Mouse (Mus musculus): ENCODE measurements at regions not wholly inside any gene's neighbourhood (a gene's known extent, or its start where the extent isn't known, plus 50 kb on each side); places are given as distances from the start of the nearest gene placed in this dataset.

- Histone ChIP-seq H3K36me3 (ENCODE audit: insufficient read depth, low read length) (no peaks in the 10 kb centered on the region), H3K9ac (replicated peaks; ENCODE audit: low read length) (no peak overlapping the region), H3K9me3 (ENCODE audit: low read length) (0 out of 2 replicates have a peak, but pooled peaks cover 3% of the 10 kb centered on the region), H3K27ac (ENCODE audit: low read length) (no peak overlapping the region), H3K27me3 (ENCODE audit: insufficient read depth, low read length) (no peaks in the 10 kb centered on the region), H3K4me2 (replicated peaks; ENCODE audit: low read depth, low read length) (no peak overlapping the region), H3K4me3 (ENCODE audit: low read length) (no peak overlapping the region), H3K4me1 (ENCODE audit: insufficient read depth, low read length) (no peaks in the 10 kb centered on the region)
- 53% methylated on average over 9 of the region's 9 CpGs for WGBS
- no peak for ATAC-seq (ENCODE audit: low FRiP score, low TSS enrichment)
These were observed 91.7 kb upstream of the Pcbd1 start for GRCm38 (mm10) chr10:60997393-60997792.

GRCm38 (mm10) chr10:60995908-60996640, 93.1 kb upstream of the Pcbd1 start:
- H3K4me3 ChIP-seq (ENCODE audit: low read length), result no peak overlapping the region
- no peak for ATAC-seq (ENCODE audit: low FRiP score, low TSS enrichment)
- no peak overlapping the region for H3K4me2 ChIP-seq (replicated peaks; ENCODE audit: low read depth, low read length)
- H3K27me3 ChIP-seq (ENCODE audit: insufficient read depth, low read length), result no peaks in the 10 kb centered on the region
- no peak overlapping the region for H3K27ac ChIP-seq (ENCODE audit: low read length)
- H3K36me3 ChIP-seq (ENCODE audit: insufficient read depth, low read length), result no peaks in the 10 kb centered on the region
- no peak overlapping the region for H3K9ac ChIP-seq (replicated peaks; ENCODE audit: low read length)
- H3K9me3 ChIP-seq (ENCODE audit: low read length), result no peaks in the 10 kb centered on the region
- WGBS, result 78% methylated on average over 9 of the region's 9 CpGs
- no peaks in the 10 kb centered on the region for H3K4me1 ChIP-seq (ENCODE audit: insufficient read depth, low read length)

- H3K27me3 ChIP-seq (ENCODE audit: insufficient read depth, low read length), result no peaks in the 10 kb centered on the region; the same call in 1 of the 2 replicates
- ATAC-seq (ENCODE audit: low FRiP score, low TSS enrichment), result no peak
- H3K27ac ChIP-seq (ENCODE audit: low read length), result no peak overlapping the region
- H3K9ac ChIP-seq (replicated peaks; ENCODE audit: low read length), result no peak overlapping the region
- 14% methylated on average over 10 of the region's 10 CpGs for WGBS
- H3K9me3 ChIP-seq (ENCODE audit: low read length), result no peaks in the 10 kb centered on the region
- H3K4me1 ChIP-seq (ENCODE audit: insufficient read depth, low read length), result peaks cover 7% of the 10 kb centered on the region; the same call in 1 of the 2 replicates
- no peak overlapping the region for H3K4me2 ChIP-seq (replicated peaks; ENCODE audit: low read depth, low read length)
- no peak overlapping the region for H3K4me3 ChIP-seq (ENCODE audit: low read length)
- no peaks in the 10 kb centered on the region for H3K36me3 ChIP-seq (ENCODE audit: insufficient read depth, low read length)
These were observed 104.0 kb upstream of the Pcbd1 start for GRCm38 (mm10) chr10:60985109-60985576.

GRCm38 (mm10) chr10:60981770-60982169, 107.4 kb upstream of the Pcbd1 start:
- H3K27me3 ChIP-seq (ENCODE audit: insufficient read depth, low read length), result no peaks in the 10 kb centered on the region; the same call in 1 of the 2 replicates
- no peak overlapping the region for H3K4me3 ChIP-seq (ENCODE audit: low read length)
- no peak overlapping the region for H3K4me2 ChIP-seq (replicated peaks; ENCODE audit: low read depth, low read length)
- WGBS, result 21% methylated on average over 6 of the region's 6 CpGs
- no peak overlapping the region for H3K27ac ChIP-seq (ENCODE audit: low read length)
- no peaks in the 10 kb centered on the region for H3K36me3 ChIP-seq (ENCODE audit: insufficient read depth, low read length)
- ATAC-seq (ENCODE audit: low FRiP score, low TSS enrichment), result peak; percentile 75
- H3K9me3 ChIP-seq (ENCODE audit: low read length), result no peaks in the 10 kb centered on the region
- no peak overlapping the region for H3K9ac ChIP-seq (replicated peaks; ENCODE audit: low read length)
- H3K4me1 ChIP-seq (ENCODE audit: insufficient read depth, low read length), result peaks cover 13% of the 10 kb centered on the region; the same call in 1 of the 2 replicates

GRCm38 (mm10) chr10:60973615-60974014, 115.5 kb upstream of the Pcbd1 start:
- no peaks in the 10 kb centered on the region for H3K36me3 ChIP-seq (ENCODE audit: insufficient read depth, low read length)
- H3K27me3 ChIP-seq (ENCODE audit: insufficient read depth, low read length), result no peaks in the 10 kb centered on the region
- 34% methylated on average over 2 of the region's 2 CpGs for WGBS
- ATAC-seq (ENCODE audit: low FRiP score, low TSS enrichment), result no peak
- no peak overlapping the region for H3K4me3 ChIP-seq (ENCODE audit: low read length)
- H3K4me1 ChIP-seq (ENCODE audit: insufficient read depth, low read length), result no peaks in the 10 kb centered on the region
- no peak overlapping the region for H3K9ac ChIP-seq (replicated peaks; ENCODE audit: low read length)
- H3K27ac ChIP-seq (ENCODE audit: low read length), result no peak overlapping the region
- no peak overlapping the region for H3K4me2 ChIP-seq (replicated peaks; ENCODE audit: low read depth, low read length)
- H3K9me3 ChIP-seq (ENCODE audit: low read length), result 0 out of 2 replicates have a peak, but pooled peaks cover 4% of the 10 kb centered on the region

- no peak overlapping the region for H3K4me3 ChIP-seq (ENCODE audit: low read length)
- 72% methylated on average over 10 of the region's 10 CpGs for WGBS
- H3K9me3 ChIP-seq (ENCODE audit: low read length), result no peaks in the 10 kb centered on the region
- H3K27me3 ChIP-seq (ENCODE audit: insufficient read depth, low read length), result no peaks in the 10 kb centered on the region
- H3K4me1 ChIP-seq (ENCODE audit: insufficient read depth, low read length), result no peaks in the 10 kb centered on the region
- H3K27ac ChIP-seq (ENCODE audit: low read length), result no peak overlapping the region
- no peaks in the 10 kb centered on the region for H3K36me3 ChIP-seq (ENCODE audit: insufficient read depth, low read length)
- H3K4me2 ChIP-seq (replicated peaks; ENCODE audit: low read depth, low read length), result no peak overlapping the region
- no peak overlapping the region for H3K9ac ChIP-seq (replicated peaks; ENCODE audit: low read length)
- ATAC-seq (ENCODE audit: low FRiP score, low TSS enrichment), result no peak
These were observed 124.3 kb upstream of the Pcbd1 start for GRCm38 (mm10) chr10:60964843-60965242.

- no peaks in the 10 kb centered on the region for H3K4me1 ChIP-seq (ENCODE audit: insufficient read depth, low read length)
- no peak overlapping the region for H3K4me2 ChIP-seq (replicated peaks; ENCODE audit: low read depth, low read length)
- 39% methylated on average over 17 of the region's 17 CpGs for WGBS
- no peaks in the 10 kb centered on the region for H3K36me3 ChIP-seq (ENCODE audit: insufficient read depth, low read length)
- H3K27ac ChIP-seq (ENCODE audit: low read length), result no peak overlapping the region
- ATAC-seq (ENCODE audit: low FRiP score, low TSS enrichment), result no peak
- H3K27me3 ChIP-seq (ENCODE audit: insufficient read depth, low read length), result no peaks in the 10 kb centered on the region
- H3K9ac ChIP-seq (replicated peaks; ENCODE audit: low read length), result no peak overlapping the region
- no peaks in the 10 kb centered on the region for H3K9me3 ChIP-seq (ENCODE audit: low read length)
- no peak overlapping the region for H3K4me3 ChIP-seq (ENCODE audit: low read length)
These were observed 126.4 kb upstream of the Unc5b start for GRCm38 (mm10) chr10:60957820-60958233.

- no peaks in the 10 kb centered on the region for H3K36me3 ChIP-seq (ENCODE audit: insufficient read depth, low read length)
- H3K9ac ChIP-seq (replicated peaks; ENCODE audit: low read length), result no peak overlapping the region
- 57% methylated on average over 9 of the region's 9 CpGs for WGBS
- H3K27ac ChIP-seq (ENCODE audit: low read length), result no peak overlapping the region
- no peak overlapping the region for H3K4me2 ChIP-seq (replicated peaks; ENCODE audit: low read depth, low read length)
- H3K27me3 ChIP-seq (ENCODE audit: insufficient read depth, low read length), result no peaks in the 10 kb centered on the region
- no peaks in the 10 kb centered on the region for H3K4me1 ChIP-seq (ENCODE audit: insufficient read depth, low read length)
- H3K9me3 ChIP-seq (ENCODE audit: low read length), result 0 out of 2 replicates have a peak, but pooled peaks cover under 1% of the 10 kb centered on the region
- no peak for ATAC-seq (ENCODE audit: low FRiP score, low TSS enrichment)
- no peak overlapping the region for H3K4me3 ChIP-seq (ENCODE audit: low read length)
These were observed 124.1 kb upstream of the Unc5b start for GRCm38 (mm10) chr10:60955467-60955866.

GRCm38 (mm10) chr10:60952495-60952894, 121.1 kb upstream of the Unc5b start:
- ATAC-seq (ENCODE audit: low FRiP score, low TSS enrichment), result no peak

More at GRCm38 (mm10) chr10:60952495-60952894, 121.1 kb upstream of the Unc5b start:
- no peak overlapping the region for H3K4me2 ChIP-seq (replicated peaks; ENCODE audit: low read depth, low read length)
- H3K27ac ChIP-seq (ENCODE audit: low read length), result no peak overlapping the region
- H3K27me3 ChIP-seq (ENCODE audit: insufficient read depth, low read length), result no peaks in the 10 kb centered on the region
- 0 out of 2 replicates have a peak, but pooled peaks cover 3% of the 10 kb centered on the region for H3K9me3 ChIP-seq (ENCODE audit: low read length)
- 0 out of 2 replicates have a peak, but pooled peaks cover 9% of the 10 kb centered on the region for H3K4me1 ChIP-seq (ENCODE audit: insufficient read depth, low read length)
- WGBS, result 17% methylated on average over 7 of the region's 7 CpGs
- no peak overlapping the region for H3K4me3 ChIP-seq (ENCODE audit: low read length)
- no peaks in the 10 kb centered on the region for H3K36me3 ChIP-seq (ENCODE audit: insufficient read depth, low read length)
- H3K9ac ChIP-seq (replicated peaks; ENCODE audit: low read length), result no peak overlapping the region

All from kidney, embryonic 16.5 days (tissue).